Mouse (Mus musculus): ENCODE results near the gene Dhx58.

The Dhx58 gene

DNA sequence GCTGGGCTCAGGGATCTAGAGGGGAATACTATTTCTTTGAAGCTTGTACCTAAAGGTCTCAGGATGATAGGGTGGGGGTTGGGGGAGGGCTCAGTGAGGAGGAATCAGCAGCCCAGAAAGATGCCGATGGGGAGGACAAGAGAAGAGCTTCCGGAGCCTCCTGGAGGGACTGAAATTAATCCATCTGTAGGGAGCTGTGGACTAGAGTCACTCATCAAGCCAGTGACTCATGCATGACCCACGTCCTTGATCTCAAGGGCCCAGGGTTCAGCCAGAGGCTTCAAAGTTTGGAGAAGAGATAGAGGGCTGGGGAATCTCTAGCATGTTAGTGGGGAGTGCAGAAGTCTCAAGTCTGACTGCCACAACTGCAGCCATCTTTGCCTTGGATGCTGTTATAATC lies 52.3 kb downstream of the Dhx58 start:
- intact Hi-C loops (cut with DNase I) = no loop called here

- intact Hi-C loops (cut with DNase I) = no loop called here
Measured at GRCm38 (mm10) chr11:100651205-100651604, 52.9 kb downstream of the Dhx58 start.

GRCm38 (mm10) chr11:100648405-100648804 lies 55.7 kb downstream of the Dhx58 start:
- intact Hi-C loops (cut with DNase I) = no loop called here

DNA sequence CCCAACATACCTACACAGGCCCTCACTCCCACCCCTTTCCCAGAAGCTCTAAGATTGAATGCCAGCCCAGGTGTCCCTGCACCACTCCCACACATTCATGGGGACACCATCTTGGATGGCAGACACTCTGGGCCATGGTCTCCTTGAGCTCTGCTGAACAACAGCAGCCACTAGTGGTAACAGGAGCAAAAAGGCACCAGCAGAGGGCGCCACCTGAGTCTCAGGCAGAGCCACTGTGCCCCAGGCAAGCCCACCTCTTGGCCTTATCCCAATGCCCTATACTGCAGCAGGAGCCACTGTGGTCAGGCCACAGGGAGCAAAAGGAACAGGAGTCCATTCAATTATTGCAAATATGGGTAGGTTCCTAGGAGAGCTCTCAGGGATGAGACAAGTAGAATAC lies 57.8 kb downstream of the Dhx58 start:
- intact Hi-C loops (cut with DNase I) = no loop called here
